ENCODE assay signal across 8 mouse cellular contexts in the genomic region with DNA sequence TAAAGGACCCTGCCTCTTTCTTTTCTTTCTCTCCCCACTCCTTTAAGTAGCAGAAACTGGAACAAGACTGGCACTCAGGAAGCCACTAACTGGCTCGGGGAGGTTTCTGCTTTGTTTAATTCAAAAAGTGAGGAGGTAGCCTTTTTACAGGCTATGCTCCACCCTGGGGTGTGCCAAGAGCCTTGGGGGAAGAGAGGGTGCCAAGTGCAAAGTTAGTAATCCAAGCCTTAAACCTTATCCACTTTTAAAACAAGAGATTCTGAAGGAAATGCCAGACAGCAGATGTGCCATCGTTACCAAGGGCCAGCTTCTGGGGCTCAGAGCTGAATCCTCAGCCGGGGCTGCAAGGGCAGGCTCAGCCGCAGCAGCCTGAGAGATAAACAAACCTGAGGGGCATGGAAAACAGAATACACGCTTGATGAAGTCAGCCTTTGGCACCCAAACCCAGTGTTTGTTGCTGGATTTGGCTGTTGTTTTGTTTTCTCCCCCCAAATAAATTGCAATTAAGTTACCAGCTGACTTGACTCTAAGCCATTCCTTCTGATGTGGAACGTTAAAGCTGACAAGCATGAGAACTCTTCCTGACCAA.
DNase-seq lines count a peak whose midpoint lies in the region; ATAC-seq lines count a peak whose summit lies in the region.

No protein-coding gene starts in this region.

- H3K4me2 ChIP-seq in kidney, embryonic 15.5 days: peak overlapping the region; percentile 52
- H3K4me2 ChIP-seq in hindbrain, embryonic 16.5 days (ENCODE audit: low read length): peak overlapping the region; percentile 39

- no peaks in the 10 kb centered on the region for H3K36me3 ChIP-seq in kidney, embryonic 15.5 days
- H3K36me3 ChIP-seq in embryonic facial prominence, embryonic 10.5 days (replicated peaks): no peaks in the 10 kb centered on the region; the same call in 1 of the 2 replicates
- H3K36me3 ChIP-seq in hindbrain, embryonic 16.5 days (ENCODE audit: control insufficient read depth, insufficient read depth, low read length): no peaks in the 10 kb centered on the region

- 0 out of 2 replicates have a peak overlapping the region, but pooled peaks have one; percentile 14 for H3K9ac ChIP-seq in kidney, embryonic 15.5 days
- H3K9ac ChIP-seq in hindbrain, embryonic 16.5 days (ENCODE audit: low read depth, low read length): no peak overlapping the region

- WGBS in kidney, embryonic 15.5 days: 19% methylated on average over 6 of the region's 6 CpGs
- WGBS in embryonic facial prominence, embryonic 10.5 days: 23% methylated on average over 6 of the region's 6 CpGs
- 19% methylated on average over 6 of the region's 6 CpGs for WGBS in hindbrain, embryonic 16.5 days

- peaks cover 24% of the 10 kb centered on the region for H3K4me1 ChIP-seq in kidney, embryonic 15.5 days
- H3K4me1 ChIP-seq in embryonic facial prominence, embryonic 10.5 days: peaks cover 51% of the 10 kb centered on the region
- H3K4me1 ChIP-seq in hindbrain, embryonic 16.5 days (ENCODE audit: control insufficient read depth, insufficient read depth, low read depth, low read length): peaks cover 18% of the 10 kb centered on the region

- no peak for ATAC-seq in kidney, embryonic 15.5 days (replicated peaks; ENCODE audit: low FRiP score)
- 0 out of 2 replicates have a peak, but pooled peaks have one; percentile 45 for ATAC-seq in hindbrain, embryonic 16.5 days
- peak; percentile 53; the same call in 1 of the 2 replicates for ATAC-seq in megakaryocyte-erythroid progenitor cell, adult 5-6 weeks (replicated peaks; ENCODE audit: low FRiP score, low TSS enrichment, poor library complexity, severe bottlenecking)

- H3K4me3 ChIP-seq in kidney, embryonic 15.5 days (replicated peaks): peak overlapping the region; percentile 35
- H3K4me3 ChIP-seq in embryonic facial prominence, embryonic 10.5 days: peak overlapping the region; percentile 59
- H3K4me3 ChIP-seq in hindbrain, embryonic 16.5 days (ENCODE audit: low read length): peak overlapping the region; percentile 11; the same call in 1 of the 2 replicates

- H3K9me3 ChIP-seq in kidney, embryonic 15.5 days (replicated peaks): no peaks in the 10 kb centered on the region
- H3K9me3 ChIP-seq in embryonic facial prominence, embryonic 10.5 days: no peaks in the 10 kb centered on the region
- H3K9me3 ChIP-seq in hindbrain, embryonic 16.5 days (ENCODE audit: control insufficient read depth, low read length): no peaks in the 10 kb centered on the region

- H3K27me3 ChIP-seq in kidney, embryonic 15.5 days: no peaks in the 10 kb centered on the region
- H3K27me3 ChIP-seq in embryonic facial prominence, embryonic 10.5 days (replicated peaks; ENCODE audit: low read depth, poor library complexity, severe bottlenecking): no peaks in the 10 kb centered on the region
- H3K27me3 ChIP-seq in hindbrain, embryonic 16.5 days (replicated peaks; ENCODE audit: control insufficient read depth, insufficient read depth, low read length): no peaks in the 10 kb centered on the region

- peak overlapping the region; percentile 16; the same call in 1 of the 2 replicates for H3K27ac ChIP-seq in kidney, embryonic 15.5 days
- H3K27ac ChIP-seq in embryonic facial prominence, embryonic 10.5 days (replicated peaks): peak overlapping the region; percentile 71
- 0 out of 2 replicates have a peak overlapping the region, but pooled peaks have one; percentile 19 for H3K27ac ChIP-seq in hindbrain, embryonic 16.5 days (ENCODE audit: low read depth, low read length)

- no peak for DNase-seq in kidney, postnatal 25 days
- no peak for DNase-seq in embryonic facial prominence, embryonic 10.5 days (ENCODE audit: low spot score)
- no peak for DNase-seq in adrenal gland, adult 8-10 months
- no peak for DNase-seq in adrenal gland, postnatal 14 days
- no peak for DNase-seq in left cerebral cortex, adult 8-10 months (ENCODE audit: low spot score in 2 of 2)

Comparison
In these comparisons a context has a peak if more than half of its experiments do, and no peak if none do; other contexts are left out.
1. H3K27ac ChIP-seq: peak in every context shown above with its lines; median percentile 71 in embryonic facial prominence, embryonic 10.5 days; 19 in hindbrain, embryonic 16.5 days; 16 in kidney, embryonic 15.5 days.